Mouse (Mus musculus) lung, postnatal 0 days (tissue): ENCODE data around the gene 2310034G01Rik. TPM values are rescaled to one million over a fixed set of nuclear protein-coding genes. Genes with fewer than 3 reads are reported as not detected.

Source experiments
- ATAC-seq: fragments of 200-750 bp; cut with Nextera tagmentation; 2 replicates; pipeline ENCODE4 v1.8.0; 2017; ENCODE audit warnings: moderate library complexity
- DNase-seq: peaks from one replicate; pipeline ENCODE4 v3.0.0-alpha.2; 2016; ENCODE audit warnings: low spot score
- H3K27ac ChIP-seq: fragments of 300-500 bp; sonication (generic); 2 replicates; pipeline ENCODE4 v1.5.1; 2014; ENCODE audit warnings: antibody characterized with exemption, mild to moderate bottlenecking, low read length, mixed read lengths
- H3K27me3 ChIP-seq: fragments of 300-500 bp; sonication (generic); replicated peaks from 2 replicates; pipeline ENCODE4 v1.6.1; 2014; ENCODE audit warnings: low read length, mixed read lengths; ENCODE audit not compliant: insufficient read depth
- H3K36me3 ChIP-seq: fragments of 300-500 bp; sonication (generic); 2 replicates; pipeline ENCODE4 v1.6.1; 2014; ENCODE audit warnings: low read length, mixed read lengths; ENCODE audit not compliant: insufficient read depth
- H3K4me1 ChIP-seq: fragments of 300-500 bp; sonication (generic); 2 replicates; pipeline ENCODE4 v1.6.1; 2014; ENCODE audit warnings: antibody characterized with exemption, low read depth, low read length, mixed read lengths; ENCODE audit not compliant: insufficient read depth
- H3K4me2 ChIP-seq: fragments of 300-500 bp; sonication (generic); replicated peaks from 2 replicates; pipeline ENCODE4 v1.6.1; 2014; ENCODE audit warnings: low read depth, mild to moderate bottlenecking, low read length, moderate library complexity, mixed read lengths
- H3K4me3 ChIP-seq: fragments of 300-500 bp; sonication (generic); 2 replicates; pipeline ENCODE4 v1.5.1; 2014; ENCODE audit warnings: low read depth, low read length
- H3K9ac ChIP-seq: fragments of 300-500 bp; sonication (generic); replicated peaks from 2 replicates; pipeline ENCODE4 v1.6.1; 2014; ENCODE audit warnings: low read depth, mild to moderate bottlenecking
- H3K9me3 ChIP-seq: fragments of 300-500 bp; sonication (generic); 2 replicates; pipeline ENCODE4 v1.6.1; 2016; ENCODE audit warnings: low read length, mixed read lengths
- CTCF ChIP-seq: IDR thresholded peaks from 2 replicates; pipeline ENCODE4 v1.5.1; 2016; ENCODE audit warnings: antibody characterized with exemption, mild to moderate bottlenecking
- EP300 ChIP-seq: IDR thresholded peaks from 2 replicates; pipeline ENCODE4 v1.6.1; 2016; ENCODE audit warnings: antibody characterized with exemption, mild to moderate bottlenecking, control low read depth
- WGBS: fragments of 180-500 bp; shearing (Covaris S2); extraction: QIAGEN DNeasy Blood & Tissue Kit; methylation state at CpG from one replicate; pipeline ENCODE4 v1.1.7; 2014; 5-methylcytosine and 5-hydroxymethylcytosine counted together
- polyA plus RNA-seq: library from polyadenylated mRNA; unstranded; fragments of >200 nt; fragmentation: Nextera tagmentation; extraction: Ambion mirVana; gene quantifications from 2 replicates; pipeline ENCODE4 v1.2.1, GENCODE M21; 2015

The 2310034G01Rik gene
- polyA plus RNA-seq, 1 experiment from 2014 or later, result 5.0 TPM

DNA sequence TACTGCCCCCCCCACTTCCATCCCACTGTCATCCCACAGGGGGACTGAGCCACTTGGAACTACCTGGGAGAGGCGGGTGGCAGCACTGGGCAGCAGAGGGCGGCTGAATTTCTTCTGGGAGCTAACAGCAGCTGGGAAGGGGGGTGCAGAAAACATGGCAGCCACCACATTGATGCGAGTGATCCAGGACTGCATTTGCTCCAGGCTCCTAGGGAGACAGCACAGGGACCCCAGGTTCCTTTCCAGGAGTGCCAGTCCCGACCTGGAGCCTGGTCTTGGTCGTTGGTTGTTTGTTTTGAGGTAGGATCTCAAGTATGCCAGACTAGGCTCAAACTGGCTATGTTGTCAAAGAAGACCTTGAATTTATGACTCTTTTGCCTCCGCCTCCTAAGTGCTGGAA, 36.5 kb downstream of the 2310034G01Rik start:
- H3K4me2 ChIP-seq, result no peak overlapping the region
- ATAC-seq (no peak), DNase-seq (no peak)
- H3K4me1 ChIP-seq, result 0 out of 2 replicates have a peak, but pooled peaks cover 11% of the 10 kb centered on the region
- no peak overlapping the region for H3K9ac ChIP-seq
- H3K36me3 ChIP-seq, result peaks cover 24% of the 10 kb centered on the region
- TF ChIP-seq EP300 (no peak), CTCF (no peak)
- peaks cover 44% of the 10 kb centered on the region for H3K27me3 ChIP-seq
- H3K9me3 ChIP-seq, result no peaks in the 10 kb centered on the region
- H3K27ac ChIP-seq, result no peak overlapping the region
- no peak overlapping the region for H3K4me3 ChIP-seq
- WGBS, result 74% methylated on average over 6 of the region's 6 CpGs

GRCm38 (mm10) chr19:46313116-46313515, 37.0 kb downstream of the 2310034G01Rik start:
- TF ChIP-seq EP300 (no peak), CTCF (no peak)
- 88% methylated on average over 9 of the region's 9 CpGs for WGBS
- H3K4me3 ChIP-seq, result no peak overlapping the region

GRCm38 (mm10) chr19:46312566-46312965, 37.5 kb downstream of the 2310034G01Rik start:
- no peak for TF ChIP-seq EP300
- TF ChIP-seq CTCF, result no peak
- no peak overlapping the region for H3K4me2 ChIP-seq
- ATAC-seq (no peak), DNase-seq (no peak)
- H3K27ac ChIP-seq, result no peak overlapping the region
- no peaks in the 10 kb centered on the region for H3K9me3 ChIP-seq
- H3K9ac ChIP-seq, result no peak overlapping the region
- WGBS, result 92% methylated on average over 21 of the region's 21 CpGs
- H3K27me3 ChIP-seq, result peaks cover 34% of the 10 kb centered on the region
- H3K4me1 ChIP-seq, result 0 out of 2 replicates have a peak, but pooled peaks cover 6% of the 10 kb centered on the region
- peaks cover 24% of the 10 kb centered on the region for H3K36me3 ChIP-seq
- no peak overlapping the region for H3K4me3 ChIP-seq

More at GRCm38 (mm10) chr19:46313116-46313515, 37.0 kb downstream of the 2310034G01Rik start:
- Histone ChIP-seq H3K36me3 (peaks cover 24% of the 10 kb centered on the region), H3K27ac (no peak overlapping the region), H3K4me2 (no peak overlapping the region), H3K4me1 (0 out of 2 replicates have a peak, but pooled peaks cover 8% of the 10 kb centered on the region), H3K9ac (no peak overlapping the region), H3K9me3 (no peaks in the 10 kb centered on the region), H3K27me3 (peaks cover 39% of the 10 kb centered on the region)
- ATAC-seq (no peak), DNase-seq (no peak)

GRCm38 (mm10) chr19:46311341-46311740, 38.8 kb downstream of the 2310034G01Rik start:
- no peak for TF ChIP-seq CTCF
- DNase-seq (no peak), ATAC-seq (no peak)
- Histone ChIP-seq H3K27me3 (peaks cover 22% of the 10 kb centered on the region), H3K36me3 (peaks cover 24% of the 10 kb centered on the region), H3K9me3 (no peaks in the 10 kb centered on the region), H3K9ac (no peak overlapping the region), H3K4me3 (no peak overlapping the region), H3K4me1 (0 out of 2 replicates have a peak, but pooled peaks cover 6% of the 10 kb centered on the region), H3K27ac (no peak overlapping the region), H3K4me2 (no peak overlapping the region)
- 89% methylated on average over 8 of the region's 9 CpGs for WGBS

- TF ChIP-seq EP300, result no peak
- no peak for TF ChIP-seq CTCF
- 90% methylated on average over 12 of the region's 12 CpGs for WGBS
- H3K4me3 ChIP-seq, result no peak overlapping the region
- no peak overlapping the region for H3K4me2 ChIP-seq
- H3K9ac ChIP-seq, result no peak overlapping the region
- peaks cover 16% of the 10 kb centered on the region for H3K27me3 ChIP-seq
- DNase-seq (no peak), ATAC-seq (no peak)
- H3K36me3 ChIP-seq, result peaks cover 24% of the 10 kb centered on the region
- H3K27ac ChIP-seq, result no peak overlapping the region
- no peaks in the 10 kb centered on the region for H3K9me3 ChIP-seq
- peaks cover 6% of the 10 kb centered on the region; the same call in 1 of the 2 replicates for H3K4me1 ChIP-seq
These were observed 39.7 kb downstream of the 2310034G01Rik start for GRCm38 (mm10) chr19:46310312-46310865.

DNA sequence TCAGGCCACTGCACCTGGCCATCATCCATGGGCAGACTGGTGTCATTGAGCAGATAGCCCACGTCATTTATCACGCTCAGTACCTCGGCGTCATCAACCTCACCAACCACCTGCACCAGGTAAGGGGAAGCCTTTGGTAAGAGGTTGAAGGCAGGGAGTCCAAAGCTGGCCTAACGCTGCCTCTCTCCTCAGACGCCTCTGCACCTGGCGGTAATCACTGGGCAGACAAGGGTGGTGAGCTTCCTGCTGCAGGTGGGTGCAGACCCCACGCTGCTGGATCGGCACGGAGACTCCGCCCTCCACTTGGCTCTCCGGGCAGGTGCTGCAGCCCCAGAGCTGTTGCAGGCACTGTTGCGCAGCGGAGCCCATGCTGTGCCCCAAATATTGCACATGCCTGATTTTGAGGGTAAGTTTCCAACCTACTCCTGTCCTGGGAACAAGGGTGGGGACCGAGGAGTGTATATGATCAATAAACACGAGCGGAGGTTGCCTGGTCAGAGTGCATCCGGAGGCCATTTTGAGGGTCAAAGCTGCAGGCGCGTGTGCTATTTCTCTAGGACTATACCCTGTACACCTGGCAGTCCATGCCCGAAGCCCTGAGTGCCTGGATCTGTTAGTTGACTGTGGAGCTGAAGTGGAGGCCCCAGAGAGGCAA, 40.3 kb downstream of the 2310034G01Rik start:
- no peak for DNase-seq

More for the DNA sequence above, 40.3 kb downstream of the 2310034G01Rik start:
- TF ChIP-seq EP300 (no peak), CTCF (no peak)
- 78% methylated on average over 21 of the region's 21 CpGs for WGBS
- H3K9ac ChIP-seq, result no peak overlapping the region
- no peaks in the 10 kb centered on the region for H3K9me3 ChIP-seq
- peaks cover 24% of the 10 kb centered on the region for H3K36me3 ChIP-seq
- no peak overlapping the region for H3K4me2 ChIP-seq
- H3K4me3 ChIP-seq, result no peak overlapping the region
- no peak overlapping the region for H3K27ac ChIP-seq
- H3K4me1 ChIP-seq, result peaks cover 6% of the 10 kb centered on the region; the same call in 1 of the 2 replicates
- ATAC-seq, result no peak
- peaks cover 10% of the 10 kb centered on the region for H3K27me3 ChIP-seq
